Mouse (Mus musculus) heart, postnatal 25 days (tissue): Measurements from ENCODE around the gene Tmem164. TPM values are rescaled to one million over a fixed set of nuclear protein-coding genes. Genes with fewer than 3 reads are reported as not detected.

ENCODE experiments used
- DNase-seq: peaks from one replicate; pipeline ENCODE4 v3.0.0; 2022; ENCODE audit warnings: low spot score
- intact Hi-C: fragments of 180-260 bp; cut with DNase I; formaldehyde crosslinking; loops from one replicate; pipeline ENCODE4 v1.15.1; 2025
- total RNA-seq, 2 experiments: library from RNA; stranded (reverse); gene quantifications; 2 replicates each; pipeline ENCODE4 v1.2.3; 2021

Tmem164 gene
- total RNA-seq, 2 experiments from 2014 or later = 22.8 to 39.9 TPM

- intact Hi-C loops = loop anchor here (5.0 kb wide), 3 partner anchors 53 to 132 kb away; no protein-coding TSS in a partner anchor
- no peak for DNase-seq
Measured at GRCm38 (mm10) chrX:142684674-142685073, 3.5 kb downstream of the Tmem164 start.

- DNase-seq = no peak
Measured at GRCm38 (mm10) chrX:142685676-142686075, 4.5 kb downstream of the Tmem164 start.

GRCm38 (mm10) chrX:142688509-142688908, 7.3 kb downstream of the Tmem164 start:
- intact Hi-C loops = no loop called here
- no peak for DNase-seq

More at GRCm38 (mm10) chrX:142685676-142686075, 4.5 kb downstream of the Tmem164 start:
- intact Hi-C loops = no loop called here

- intact Hi-C loops = no loop called here
- no peak for DNase-seq
Measured at GRCm38 (mm10) chrX:142693256-142693655, 12.1 kb downstream of the Tmem164 start.

- DNase-seq = no peak
- intact Hi-C loops = no loop called here
Measured at GRCm38 (mm10) chrX:142694338-142694737, 13.1 kb downstream of the Tmem164 start.

GRCm38 (mm10) chrX:142694856-142695255, 13.7 kb downstream of the Tmem164 start:
- no peak for DNase-seq
- intact Hi-C loops = no loop called here

GRCm38 (mm10) chrX:142696789-142697188, 15.6 kb downstream of the Tmem164 start:
- DNase-seq = no peak
- intact Hi-C loops = no loop called here

- intact Hi-C loops = no loop called here
- DNase-seq = no peak
Measured at GRCm38 (mm10) chrX:142697545-142698204, 16.5 kb downstream of the Tmem164 start.

GRCm38 (mm10) chrX:142698212-142698611, 17.0 kb downstream of the Tmem164 start:
- intact Hi-C loops = no loop called here
- DNase-seq = no peak

GRCm38 (mm10) chrX:142702094-142702493, 20.9 kb downstream of the Tmem164 start:
- no peak for DNase-seq
- intact Hi-C loops = loop anchor here (10.0 kb wide), 1 partner anchor 327 kb away; no protein-coding TSS in a partner anchor

- intact Hi-C loops = loop anchor here (10.0 kb wide), 1 partner anchor 328 kb away; no protein-coding TSS in a partner anchor
- DNase-seq = no peak
Measured at GRCm38 (mm10) chrX:142702566-142702965, 21.4 kb downstream of the Tmem164 start.

GRCm38 (mm10) chrX:142703953-142704352, 22.7 kb downstream of the Tmem164 start:
- intact Hi-C loops = loop anchor here (10.0 kb wide), 1 partner anchor 329 kb away; no protein-coding TSS in a partner anchor
- no peak for DNase-seq

GRCm38 (mm10) chrX:142708257-142708656, 27.1 kb downstream of the Tmem164 start:
- intact Hi-C loops = loop anchor here (10.0 kb wide), 1 partner anchor 333 kb away; no protein-coding TSS in a partner anchor

GRCm38 (mm10) chrX:142716014-142716413, 34.8 kb downstream of the Tmem164 start:
- intact Hi-C loops = no loop called here
- no peak for DNase-seq

More at GRCm38 (mm10) chrX:142708257-142708656, 27.1 kb downstream of the Tmem164 start:
- DNase-seq = no peak

GRCm38 (mm10) chrX:142717958-142718478, 36.8 kb downstream of the Tmem164 start:
- intact Hi-C loops = no loop called here
- DNase-seq = no peak

- intact Hi-C loops = no loop called here
- no peak for DNase-seq
Measured at GRCm38 (mm10) chrX:142718759-142719158, 37.6 kb downstream of the Tmem164 start.

- intact Hi-C loops = no loop called here
Measured at GRCm38 (mm10) chrX:142721897-142722296, 40.7 kb downstream of the Tmem164 start.

GRCm38 (mm10) chrX:142724203-142724602, 43.0 kb downstream of the Tmem164 start:
- no peak for DNase-seq
- intact Hi-C loops = no loop called here

More at GRCm38 (mm10) chrX:142721897-142722296, 40.7 kb downstream of the Tmem164 start:
- DNase-seq = no peak

GRCm38 (mm10) chrX:142725571-142725970, 44.4 kb downstream of the Tmem164 start:
- intact Hi-C loops = no loop called here
- DNase-seq = no peak

- intact Hi-C loops = no loop called here
Measured at GRCm38 (mm10) chrX:142726311-142726710, 45.1 kb downstream of the Tmem164 start.

GRCm38 (mm10) chrX:142727847-142728246, 46.6 kb downstream of the Tmem164 start:
- intact Hi-C loops = no loop called here
- DNase-seq = no peak

More at GRCm38 (mm10) chrX:142726311-142726710, 45.1 kb downstream of the Tmem164 start:
- DNase-seq = no peak
